Mouse (Mus musculus): ENCODE measurements around the gene Srpk2. TPM values are rescaled to one million over a fixed set of nuclear protein-coding genes. Genes with fewer than 3 reads are reported as not detected.

The Srpk2 gene
- polyA plus RNA-seq, 1 experiment from 2014 or later: 101 TPM

Other genes with a start within 250 kb of the Srpk2 start
- 15.1 and 19.7 TPM in 2 replicates for gene Pus7, start 99.1 kb upstream of the Srpk2 start, polyA plus RNA-seq (2015; fragmentation: Nextera tagmentation; extraction: Ambion mirVana)
- 31.3 and 32.0 TPM in 2 replicates for gene Rint1, start 103.1 kb upstream of the Srpk2 start, polyA plus RNA-seq (2015; fragmentation: Nextera tagmentation; extraction: Ambion mirVana)
- 90.5 and 92.8 TPM in 2 replicates for gene Tomm7, start 159.5 kb upstream of the Srpk2 start, polyA plus RNA-seq (2015; fragmentation: Nextera tagmentation; extraction: Ambion mirVana)

All from neural tube, embryonic 15.5 days (tissue).